Mouse (Mus musculus): Measurements from ENCODE around the gene Hace1.

DNA sequence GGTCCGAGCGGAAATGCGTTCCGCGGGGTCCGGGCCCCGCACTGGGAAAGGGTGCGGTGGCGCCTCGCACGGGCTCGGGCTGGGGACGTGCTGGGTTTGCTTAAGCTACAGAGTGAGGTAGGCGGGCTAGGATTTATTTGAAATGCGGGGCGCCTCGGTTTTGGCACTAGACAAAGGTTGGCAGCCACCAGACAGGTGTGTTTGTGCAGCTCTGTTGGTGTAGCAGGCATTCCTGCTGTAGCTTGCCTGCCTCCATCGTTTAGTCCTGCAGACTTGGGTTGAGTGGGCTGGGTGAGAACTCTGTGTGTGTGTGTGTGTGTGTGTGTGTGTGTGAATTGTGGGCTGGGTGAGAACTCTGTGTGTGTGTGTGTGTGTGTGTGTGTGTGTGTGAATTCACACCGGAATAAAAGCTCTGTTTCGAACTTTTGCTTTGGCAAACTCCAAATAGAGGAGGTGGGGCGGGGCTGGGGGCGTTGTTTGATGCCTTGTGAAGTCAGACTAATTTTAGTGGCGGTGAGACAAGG, 731 bp downstream of the Hace1 start:
- no peak for TF ChIP-seq CTCF (conservative IDR thresholded peaks at IDR 0.05 in 1 of 2, IDR thresholded peaks at IDR 0.05 in 1 of 2; ENCODE audit: low read depth in 2 of 2, low read length in 2 of 2)
- TF ChIP-seq POLR2A (IDR thresholded peaks at IDR 0.05; ENCODE audit: low read depth, low read length): no peak
- no peak for TF ChIP-seq MAX (IDR thresholded peaks at IDR 0.05; ENCODE audit: low read length)

All from CH12.LX (cell line).